17 mouse cellular contexts compared by ENCODE assay signal in the genomic region with DNA sequence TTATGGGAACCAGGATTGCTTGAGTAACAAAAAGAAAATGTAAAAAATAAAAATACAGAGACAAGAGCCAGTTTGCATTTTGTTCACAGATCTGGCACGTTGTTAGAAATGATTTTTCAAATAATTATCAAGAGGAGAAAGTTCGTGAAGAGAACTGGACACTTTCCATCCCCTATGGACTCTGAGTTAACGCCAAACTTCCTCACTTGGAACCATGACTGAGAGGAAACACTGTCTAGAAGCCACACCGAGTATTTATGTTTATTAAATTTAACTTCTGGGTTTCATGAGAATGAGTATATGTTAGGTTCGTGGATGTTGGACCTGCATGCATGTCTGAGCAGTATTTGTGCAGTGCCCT.
"Had no signal": no experiment of that assay in that cellular context is flagged by ENCODE, and none has a peak within 500 bp of the region (broad histone marks: within the 10 kb centered on the region; RNA-seq: fewer than 3 reads in every experiment).

No protein-coding gene starts in this region.

- ATAC-seq: lung, postnatal 0 days; midbrain, embryonic 15.5 days had no signal

- H3K27ac ChIP-seq: intestine, embryonic 15.5 days; left cerebral cortex, adult 2 months; limb, embryonic 10.5 days; liver, embryonic 15.5 days; macrophage; midbrain, embryonic 15.5 days; neural tube, embryonic 12.5 days had no signal

- H3K9ac ChIP-seq: intestine, embryonic 15.5 days; liver, embryonic 15.5 days; midbrain, embryonic 15.5 days; neural tube, embryonic 12.5 days had no signal

- H3K4me3 ChIP-seq: intestine, embryonic 15.5 days; left cerebral cortex, adult 2 months; limb, embryonic 10.5 days; liver, embryonic 15.5 days; megakaryocyte, embryonic 14.5 days; midbrain, embryonic 15.5 days; neural tube, embryonic 12.5 days had no signal

- H3K4me1 ChIP-seq: intestine, embryonic 15.5 days; liver, embryonic 15.5 days; megakaryocyte, embryonic 14.5 days; midbrain, embryonic 15.5 days; neural tube, embryonic 12.5 days had no signal

- H3K9me3 ChIP-seq: intestine, embryonic 15.5 days; limb, embryonic 10.5 days; liver, embryonic 15.5 days; midbrain, embryonic 15.5 days; neural tube, embryonic 12.5 days had no signal

- H3K27me3 ChIP-seq: intestine, embryonic 15.5 days; liver, embryonic 15.5 days; megakaryocyte, embryonic 14.5 days; midbrain, embryonic 15.5 days; neural tube, embryonic 12.5 days had no signal

- H3K36me3 ChIP-seq: intestine, embryonic 15.5 days; limb, embryonic 10.5 days; liver, embryonic 15.5 days; midbrain, embryonic 15.5 days; neural tube, embryonic 12.5 days had no signal

- H3K4me2 ChIP-seq: intestine, embryonic 15.5 days; liver, embryonic 11.5 days; liver, embryonic 15.5 days; midbrain, embryonic 11.5 days; midbrain, embryonic 15.5 days; neural tube, embryonic 12.5 days had no signal

- DNase-seq: kidney, adult 8-10 months; kidney, postnatal 10 days; right cerebral cortex, postnatal 4 days; spleen, adult 18-20 months; thymus, adult 18-20 months; thymus, postnatal 14 days had no signal
